Mouse (Mus musculus): ENCODE measurements around the gene Gm20594. TPM values are rescaled to one million over a fixed set of nuclear protein-coding genes. Genes with fewer than 3 reads are reported as not detected.

Gm20594 gene
- polyA plus RNA-seq (2015; fragmentation: Nextera tagmentation; extraction: Ambion mirVana): not detected in 2 replicates

DNA sequence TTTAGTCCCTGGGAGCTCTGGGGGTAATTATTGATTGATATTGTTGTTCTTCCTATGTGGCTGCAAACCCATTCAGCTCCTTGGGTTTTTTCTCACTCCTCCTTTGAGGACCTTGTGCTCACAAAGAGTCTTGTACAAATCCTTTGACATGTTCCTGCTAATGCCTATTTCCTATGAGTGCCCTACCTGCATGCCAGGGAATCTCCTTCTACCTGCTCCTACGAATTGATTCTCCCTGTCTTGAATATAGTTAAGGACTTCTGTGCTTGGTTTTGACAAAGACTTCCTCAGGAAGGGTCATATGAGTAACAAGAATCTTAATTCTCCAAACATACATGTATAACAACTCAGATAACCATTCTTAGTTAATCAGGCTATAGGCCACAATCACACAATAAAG lies at the start of gene Gm20594:
Gene Gm20594, plus strand, starts transcription at position 301 of the 400 bp plus-strand sequence.
- ATAC-seq (replicated peaks; ENCODE audit: low FRiP score): no peak
- no peaks in the 10 kb centered on the region for H3K36me3 ChIP-seq
- no peak within 1 kb of the TSS for H3K4me3 ChIP-seq (replicated peaks)
- no peaks in the 10 kb centered on the region for H3K27me3 ChIP-seq
- 59% methylated on average over 1 of the region's 1 CpGs for WGBS
- H3K4me2 ChIP-seq: no peak within 1 kb of the TSS
- no peak within 1 kb of the TSS for H3K9ac ChIP-seq
- H3K27ac ChIP-seq: no peak within 1 kb of the TSS
- H3K4me1 ChIP-seq: no peaks in the 10 kb centered on the region
- H3K9me3 ChIP-seq (replicated peaks): no peaks in the 10 kb centered on the region

DNA sequence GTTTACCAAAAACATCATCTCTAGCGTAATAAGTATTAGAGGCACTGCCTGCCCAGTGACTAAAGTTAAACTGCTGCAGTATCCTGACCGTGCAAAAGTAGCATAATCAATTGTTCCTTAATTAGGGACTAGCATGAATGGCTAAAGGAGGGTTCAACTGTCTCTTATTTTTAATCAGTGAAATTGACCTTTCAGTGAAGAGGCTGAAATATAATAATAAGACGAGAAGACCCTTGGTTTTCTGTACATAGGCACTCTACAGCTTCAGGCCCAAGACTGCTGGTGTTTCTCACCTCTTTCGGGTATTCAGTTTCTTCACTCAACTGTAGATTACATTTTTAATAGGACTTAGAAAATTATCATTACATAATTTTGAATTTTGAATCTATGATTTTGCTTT lies 398 bp downstream of the Gm20594 start:
- H3K4me3 ChIP-seq (replicated peaks): no peak overlapping the region
- H3K9ac ChIP-seq: no peak overlapping the region
- no peak overlapping the region for H3K4me2 ChIP-seq
- no peak; the same call in 1 of the 2 replicates for ATAC-seq (replicated peaks; ENCODE audit: low FRiP score)
- H3K9me3 ChIP-seq (replicated peaks): no peaks in the 10 kb centered on the region
- WGBS: 90% methylated on average over 4 of the region's 4 CpGs
- no peaks in the 10 kb centered on the region for H3K36me3 ChIP-seq
- H3K27ac ChIP-seq: no peak overlapping the region
- H3K4me1 ChIP-seq: no peaks in the 10 kb centered on the region
- H3K27me3 ChIP-seq: no peaks in the 10 kb centered on the region

DNA sequence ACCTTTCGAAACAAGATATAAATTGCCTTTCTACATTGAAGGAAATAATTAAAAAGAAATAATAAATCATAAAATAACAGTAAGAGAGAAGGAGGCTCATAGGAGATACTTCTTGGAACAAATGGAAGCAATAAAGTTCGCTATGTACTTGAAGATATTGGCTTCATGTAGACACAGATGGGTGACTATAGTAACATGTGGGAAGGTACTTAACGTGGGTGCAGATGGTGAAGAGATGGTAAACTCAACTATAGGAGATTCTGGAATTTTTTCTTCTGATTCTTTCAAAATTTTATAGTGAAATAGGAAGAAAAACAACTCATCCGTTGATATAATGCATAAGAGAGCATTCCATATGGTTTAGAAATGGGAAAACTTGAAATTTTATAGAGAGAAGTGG lies 16.1 kb downstream of the Gm20594 start:
- Histone ChIP-seq H3K4me2 (no peak overlapping the region), H3K27ac (no peak overlapping the region), H3K4me3 (replicated peaks) (no peak overlapping the region), H3K27me3 (no peaks in the 10 kb centered on the region), H3K4me1 (no peaks in the 10 kb centered on the region), H3K9me3 (replicated peaks) (no peaks in the 10 kb centered on the region), H3K36me3 (no peaks in the 10 kb centered on the region), H3K9ac (no peak overlapping the region)
- 86% methylated on average over 4 of the region's 4 CpGs for WGBS
- no peak for ATAC-seq (replicated peaks; ENCODE audit: low FRiP score)

DNA sequence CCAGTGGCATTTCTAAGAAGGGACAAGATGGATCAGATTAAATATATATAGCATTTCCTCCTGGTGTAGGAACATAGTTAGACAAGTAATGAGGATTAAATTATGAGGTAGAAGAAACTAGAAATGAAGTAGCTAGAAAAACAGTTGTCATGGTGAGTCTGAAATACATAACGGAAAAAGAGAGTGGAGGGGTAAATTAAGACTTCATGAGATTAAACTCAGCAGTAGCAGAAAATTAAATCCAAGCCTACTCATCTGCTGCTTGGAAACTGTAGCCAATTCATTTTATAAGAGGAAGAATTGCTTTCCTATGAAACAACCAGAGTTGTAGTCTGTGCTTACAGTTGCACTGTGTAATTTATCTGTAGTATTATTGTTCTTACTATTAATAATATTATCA lies 29.1 kb downstream of the Gm20594 start:
- no peaks in the 10 kb centered on the region for H3K36me3 ChIP-seq
- no peaks in the 10 kb centered on the region for H3K4me1 ChIP-seq
- no peaks in the 10 kb centered on the region for H3K9me3 ChIP-seq (replicated peaks)
- H3K9ac ChIP-seq: no peak overlapping the region
- no peak overlapping the region for H3K4me2 ChIP-seq
- no peak overlapping the region for H3K27ac ChIP-seq
- H3K4me3 ChIP-seq (replicated peaks): no peak overlapping the region
- ATAC-seq (replicated peaks; ENCODE audit: low FRiP score): no peak
- no peaks in the 10 kb centered on the region for H3K27me3 ChIP-seq
- WGBS: 81% methylated on average over 1 of the region's 1 CpGs

Other genes starting within 250 kb of the Gm20594 start
- gene Lrrtm4, start 201.0 kb downstream of the Gm20594 start, polyA plus RNA-seq (2015; fragmentation: Nextera tagmentation; extraction: Ambion mirVana): 0.80 and 0.97 TPM in 2 replicates